ENCODE assay signal across 16 mouse cellular contexts in genomic region chr16:23341254-23341653, GRCm38 (mm10).
DNase-seq lines count a peak whose midpoint lies in the region; TF ChIP-seq lines count a peak whose summit lies in the region.
"Had no signal": no experiment of that assay in that cellular context is flagged by ENCODE, and none has a peak within 500 bp of the region (broad histone marks: within the 10 kb centered on the region; RNA-seq: fewer than 3 reads in every experiment).

No protein-coding gene starts in this region.

- H3K27me3 ChIP-seq in CH12.LX (replicated peaks) = no peaks in the 10 kb centered on the region
- H3K27me3 ChIP-seq: Patski had no signal

- TF ChIP-seq CTCF in CH12.LX (conservative IDR thresholded peaks at IDR 0.05 in 1 of 2, IDR thresholded peaks at IDR 0.05 in 1 of 2; ENCODE audit: low read depth in 2 of 2, low read length in 2 of 2) = no peak

- no peak for TF ChIP-seq RAD21 in CH12.LX (IDR thresholded peaks at IDR 0.05; ENCODE audit: low read depth, low read length)

- in situ Hi-C loops in CH12.LX (cut with MboI; ENCODE audit: low pct_ligation_motif_present, low pct_unique_long_range_greater_than_20kb, low sequenced_read_pairs) = no loop called here

- peaks cover 30% of the 10 kb centered on the region for H3K9me3 ChIP-seq in CH12.LX (replicated peaks; ENCODE audit: low read length)

- peak; percentile 67 for TF ChIP-seq EP300 in CH12.LX (IDR thresholded peaks at IDR 0.05; ENCODE audit: low read length)

- peaks cover 0 to 22% of the 10 kb centered on the region in 2 experiments; a peak in 2 of 4 replicates for H3K4me1 ChIP-seq in CH12.LX (ENCODE audit: control insufficient read depth in 1 of 2, insufficient read depth in 2 of 2)

- H3K4me2 ChIP-seq in CH12.LX (ENCODE audit: insufficient read depth, low read depth, poor library complexity, severe bottlenecking) = no peak overlapping the region

- dilution Hi-C loops in CH12.LX (cut with MboI; ENCODE audit: extremely low pct_ligation_motif_present, extremely low pct_unique_long_range_greater_than_20kb, low sequenced_read_pairs) = no loop called here

- no peak overlapping the region for H3K27ac ChIP-seq in CH12.LX (ENCODE audit: insufficient read depth, low read depth)

- no peak overlapping the region for H3K4me3 ChIP-seq in CH12.LX (replicated peaks in 1 of 3; ENCODE audit: low read depth in 2 of 3, low read length in 2 of 3, poor library complexity in 1 of 3)

- 0 out of 2 replicates have a peak, but pooled peaks cover 3% of the 10 kb centered on the region for H3K79me2 ChIP-seq in CH12.LX (replicated peaks; ENCODE audit: control insufficient read depth, extremely low read depth, insufficient read depth, poor library complexity, severe bottlenecking)

- DNase-seq in CH12.LX (ENCODE audit: extremely low read depth) = peak; percentile 51
- DNase-seq in left cerebral cortex, adult 8-10 months (ENCODE audit: low spot score in 2 of 2) = no peak
- DNase-seq: adrenal gland, adult 2 months; adrenal gland, adult 8-10 months; adrenal gland, postnatal 10 days; adrenal gland, postnatal 14 days; adrenal gland, postnatal 25 days; adrenal gland, postnatal 36 days; B cell, adult 2 months; cerebellum, adult 11 months; cerebellum, adult 11-12 months; cerebellum, adult 18-20 months; cerebellum, adult 2 months; cerebellum, adult 8-10 months had no signal

- H3K36me3 ChIP-seq in CH12.LX (replicated peaks in 1 of 2; ENCODE audit: control insufficient read depth in 1 of 2, insufficient read depth in 1 of 2, low read length in 1 of 2) = peaks cover 47 to 91% of the 10 kb centered on the region in 2 experiments
- H3K36me3 ChIP-seq: G1E had no signal

- H3K9ac ChIP-seq in CH12.LX (ENCODE audit: insufficient read depth, low read depth) = no peak overlapping the region

- no peak for TF ChIP-seq POLR2A in CH12.LX (IDR thresholded peaks at IDR 0.05; ENCODE audit: low read depth, low read length)

TF ChIP-seq in CH12.LX, 34 proteins besides CTCF, POLR2A, EP300 and RAD21:
- TF ChIP-seq KAT2A (IDR thresholded peaks at IDR 0.05; ENCODE audit: insufficient replicate concordance, low read length) = no peak
- TF ChIP-seq MEF2A (IDR thresholded peaks at IDR 0.05; ENCODE audit: borderline replicate concordance, low read depth, low read length) = peak; percentile 82
- no peak for TF ChIP-seq TBP (conservative IDR thresholded peaks at IDR 0.05; ENCODE audit: low read depth, low read length)
- TF ChIP-seq NELFE (IDR thresholded peaks at IDR 0.05; ENCODE audit: low read depth, low read length) = no peak
- TF ChIP-seq MYC (IDR thresholded peaks at IDR 0.05; ENCODE audit: low read depth, low read length) = 0 out of 2 replicates have a peak, but pooled peaks have one; percentile 24
- TF ChIP-seq NRF1 (IDR thresholded peaks at IDR 0.05; ENCODE audit: low read depth, low read length) = no peak
- no peak for TF ChIP-seq ZC3H11A (IDR thresholded peaks at IDR 0.05; ENCODE audit: low read depth, low read length)
- no peak for TF ChIP-seq SIN3A (IDR thresholded peaks at IDR 0.05; ENCODE audit: low read length)
- TF ChIP-seq ETS1 (conservative IDR thresholded peaks at IDR 0.05; ENCODE audit: low read depth, low read length) = peak; percentile 64
- TF ChIP-seq CHD2 (IDR thresholded peaks at IDR 0.05; ENCODE audit: low read length) = no peak
- TF ChIP-seq HCFC1 (IDR thresholded peaks at IDR 0.05; ENCODE audit: low read depth, low read length) = no peak
- TF ChIP-seq SMC3 (IDR thresholded peaks at IDR 0.05; ENCODE audit: low read depth, low read length) = no peak
- TF ChIP-seq POLR2AphosphoS2 (IDR thresholded peaks at IDR 0.05; ENCODE audit: low read depth, low read length) = no peak
- no peak for TF ChIP-seq ZNF384 (IDR thresholded peaks at IDR 0.05; ENCODE audit: low read depth, low read length)
- TF ChIP-seq ZMIZ1 (IDR thresholded peaks at IDR 0.05; ENCODE audit: low read depth, low read length) = no peak
- TF ChIP-seq MAX (IDR thresholded peaks at IDR 0.05; ENCODE audit: low read length) = peak; percentile 29; the same call in 1 of the 2 replicates
- TF ChIP-seq E2F4 (IDR thresholded peaks at IDR 0.05; ENCODE audit: insufficient replicate concordance, low read depth, low read length) = no peak
- TF ChIP-seq BHLHE40 (IDR thresholded peaks at IDR 0.05; ENCODE audit: low read depth, low read length) = peak; percentile 40; the same call in 1 of the 2 replicates
- no peak for TF ChIP-seq IRF4 (IDR thresholded peaks at IDR 0.05; ENCODE audit: low read depth, low read length)
- TF ChIP-seq USF2 (conservative IDR thresholded peaks at IDR 0.05; ENCODE audit: low read depth, low read length) = no peak
- no peak for TF ChIP-seq UBTF (IDR thresholded peaks at IDR 0.05; ENCODE audit: low read depth, low read length)
- TF ChIP-seq GABPA (IDR thresholded peaks at IDR 0.05; ENCODE audit: insufficient replicate concordance, low read depth, low read length) = no peak
- TF ChIP-seq ELF1 (IDR thresholded peaks at IDR 0.05; ENCODE audit: low read depth, low read length) = no peak
- TF ChIP-seq JUN (IDR thresholded peaks at IDR 0.05; ENCODE audit: insufficient read depth, low read depth, low read length) = no peak
- no peak for TF ChIP-seq JUND (conservative IDR thresholded peaks at IDR 0.05; ENCODE audit: low read depth, low read length)
- no peak for TF ChIP-seq USF1 (IDR thresholded peaks at IDR 0.05; ENCODE audit: low read depth, low read length)
- TF ChIP-seq MAZ (IDR thresholded peaks at IDR 0.05; ENCODE audit: low read depth, low read length) = no peak
- 0 out of 2 replicates have a peak, but pooled peaks have one; percentile 30 for TF ChIP-seq RCOR1 (conservative IDR thresholded peaks at IDR 0.05; ENCODE audit: low read depth, low read length)
- TF ChIP-seq PAX5 (IDR thresholded peaks at IDR 0.05; ENCODE audit: low read length) = no peak
- TF ChIP-seq MXI1 (IDR thresholded peaks at IDR 0.05; ENCODE audit: low read depth, low read length) = no peak
- peak; percentile 63 for TF ChIP-seq TCF12 (IDR thresholded peaks at IDR 0.05; ENCODE audit: low read depth, low read length)
- no peak for TF ChIP-seq ZKSCAN1 (IDR thresholded peaks at IDR 0.05; ENCODE audit: borderline replicate concordance, low read depth, low read length)
- TF ChIP-seq CHD1 (IDR thresholded peaks at IDR 0.05; ENCODE audit: low read depth, low read length) = no peak
- TF ChIP-seq MAFK (IDR thresholded peaks at IDR 0.05; ENCODE audit: insufficient replicate concordance, low read length) = peak; percentile 38; the same call in 1 of the 2 replicates
